Mouse (Mus musculus) left cerebral cortex, postnatal 10 days (tissue): ENCODE measurements around the gene Taar5. TPM values are rescaled to one million over a fixed set of nuclear protein-coding genes. Genes with fewer than 3 reads are reported as not detected.

Experiments used
- DNase-seq, 2 experiments: peaks; one replicate each; pipeline ENCODE4 v3.0.0; 2021 to 2022; ENCODE audit warnings: low spot score in 2 of 2, mixed read lengths in 1 of 2; ENCODE audit errors: extremely low spot score in 1 of 2
- intact Hi-C: fragments of 180-260 bp; cut with DNase I; formaldehyde crosslinking; loops from one replicate; pipeline ENCODE4 v1.15.1; 2025
- total RNA-seq, 2 experiments: library from RNA; stranded (reverse); gene quantifications; 2 replicates each; pipeline ENCODE4 v1.2.3; 2021

Taar5 gene
- not detected for total RNA-seq

DNA sequence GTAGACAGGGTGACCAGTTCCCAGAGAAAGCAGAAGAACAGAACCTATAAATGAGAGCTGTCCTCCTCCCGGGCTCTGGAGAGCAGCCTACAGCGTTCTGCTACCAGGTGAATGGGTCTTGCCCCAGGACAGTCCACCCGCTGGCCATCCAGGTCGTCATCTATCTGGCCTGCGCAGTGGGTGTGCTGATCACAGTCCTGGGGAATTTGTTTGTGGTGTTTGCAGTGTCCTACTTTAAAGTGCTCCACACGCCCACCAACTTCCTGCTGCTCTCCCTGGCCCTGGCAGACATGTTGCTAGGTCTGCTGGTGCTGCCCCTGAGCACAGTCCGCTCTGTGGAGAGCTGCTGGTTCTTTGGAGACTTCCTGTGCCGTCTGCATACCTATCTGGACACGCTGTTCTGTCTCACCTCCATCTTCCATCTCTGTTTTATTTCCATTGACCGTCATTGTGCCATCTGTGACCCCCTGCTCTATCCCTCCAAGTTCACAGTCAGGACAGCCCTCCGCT is at the start of gene Taar5:
Taar5 (plus strand) TSS at position 51 of the 510 bp plus-strand sequence.
- intact Hi-C loops, result no loop called here
- no peak for DNase-seq

- intact Hi-C loops, result no loop called here
- DNase-seq, result no peak
Observed at GRCm38 (mm10) chr10:23922468-23922867, 48.0 kb upstream of the Taar5 start.

DNA sequence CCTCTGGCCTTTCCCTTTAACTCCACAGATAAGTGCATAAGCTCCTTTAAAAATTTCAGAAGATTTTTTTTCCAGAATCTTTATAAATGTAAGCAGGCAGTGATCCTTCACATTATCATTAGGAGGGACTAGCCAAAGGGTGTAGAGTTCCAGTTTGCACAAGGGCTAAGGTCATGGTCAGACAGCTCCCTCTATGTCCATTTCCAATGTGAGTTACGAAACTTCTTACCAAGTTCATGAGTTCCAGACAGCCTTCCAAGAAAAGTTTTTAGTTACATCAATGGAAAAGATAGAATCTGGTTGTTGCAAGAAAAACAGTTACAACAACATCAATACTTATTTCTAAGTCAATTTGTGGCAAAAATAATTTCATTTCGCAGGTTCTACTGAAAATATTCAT is 46.6 kb upstream of the Taar5 start:
- intact Hi-C loops, result no loop called here

DNA sequence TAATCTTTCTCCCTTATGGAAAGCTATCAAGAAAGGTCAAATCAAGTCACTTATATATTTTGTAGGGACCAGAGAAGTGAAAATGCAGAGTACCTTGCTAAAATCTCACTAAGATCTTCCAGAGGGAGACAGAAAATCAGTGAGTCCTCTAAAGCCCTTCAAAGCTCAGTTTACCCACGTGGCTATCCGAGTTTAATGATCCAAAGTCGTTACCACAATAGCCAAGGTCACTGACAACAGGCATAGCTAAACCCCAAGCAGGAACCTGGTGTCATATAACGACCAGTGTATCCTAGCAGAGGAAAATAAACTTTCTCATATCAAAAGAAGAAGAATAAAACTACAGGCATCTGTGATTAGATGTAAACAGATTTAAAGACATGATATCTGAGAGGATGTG is 32.9 kb upstream of the Taar5 start:
- intact Hi-C loops, result no loop called here
- no peak for DNase-seq

More for the DNA sequence above, 46.6 kb upstream of the Taar5 start:
- DNase-seq, result no peak

- intact Hi-C loops, result no loop called here
- no peak for DNase-seq
Observed at GRCm38 (mm10) chr10:23938312-23938711, 32.2 kb upstream of the Taar5 start, which contains the start of gene Taar2. Gene Taar2, plus strand, starts transcription at chr10:23938572.

DNA sequence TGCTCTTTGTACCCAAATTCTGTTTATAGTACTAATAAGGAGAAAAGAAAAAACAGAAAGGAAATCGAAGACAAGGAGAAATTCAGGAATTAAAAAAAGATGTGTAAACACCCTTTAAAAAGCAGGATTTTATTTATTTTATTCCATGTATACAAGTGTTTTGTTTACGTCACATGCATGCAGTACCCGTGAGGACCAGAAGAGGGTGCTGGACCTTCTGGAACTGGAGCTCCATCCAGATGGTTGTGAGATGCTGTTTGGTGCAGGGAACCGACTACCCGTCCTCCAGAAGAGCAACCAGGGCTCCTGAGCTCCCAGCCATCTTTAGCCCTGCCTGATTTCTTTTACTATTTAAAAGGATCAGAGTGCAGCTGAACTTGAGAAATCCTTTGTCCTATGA is 28.0 kb upstream of the Taar5 start:
- intact Hi-C loops, result no loop called here
- no peak for DNase-seq

DNA sequence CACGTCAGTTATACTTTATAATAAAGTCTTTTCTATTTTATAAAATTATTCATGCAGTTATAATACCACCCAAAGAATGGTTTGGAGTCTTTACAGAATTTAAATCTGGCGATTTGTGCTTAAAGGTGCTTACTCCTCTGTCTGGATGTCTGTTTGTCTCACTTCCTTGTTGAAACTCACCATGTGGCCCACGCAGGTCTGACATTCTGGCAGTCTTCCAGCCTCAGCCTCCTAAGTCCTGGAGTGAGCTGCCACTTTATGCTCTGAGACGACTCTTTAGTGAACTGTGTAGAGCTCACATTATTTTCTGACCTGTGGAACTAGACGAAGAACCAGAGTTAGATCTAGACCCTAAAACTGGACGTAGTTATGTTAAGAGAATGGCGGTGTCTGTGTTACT is 22.5 kb upstream of the Taar5 start:
- intact Hi-C loops, result no loop called here
- no peak for DNase-seq

GRCm38 (mm10) chr10:23949508-23950005 is 20.9 kb upstream of the Taar5 start, which contains the start of gene Taar3:
Gene Taar3, plus strand, starts transcription at chr10:23949558.
- peak in 1 of 2 experiments; percentile 17 for DNase-seq
- intact Hi-C loops, result no loop called here

DNA sequence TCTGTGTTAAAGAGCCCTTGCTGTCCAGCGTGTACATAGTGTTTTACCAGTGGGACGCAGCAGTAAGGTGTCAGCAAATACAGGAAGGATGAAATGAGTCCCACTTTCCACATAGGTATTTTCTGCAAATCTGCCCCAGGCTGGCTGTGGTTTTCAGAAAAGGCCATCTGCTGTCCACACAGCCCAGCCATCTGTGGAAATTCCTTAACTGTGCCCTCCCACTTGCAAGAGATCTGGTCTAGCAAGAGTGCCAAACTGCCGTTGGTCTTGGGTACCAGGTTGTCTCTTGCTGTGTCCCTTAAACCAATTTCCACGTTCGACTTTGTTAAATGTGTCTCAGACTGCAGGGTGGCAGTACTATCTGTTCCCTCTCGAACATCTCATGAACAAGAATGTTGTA is 18.8 kb upstream of the Taar5 start:
- intact Hi-C loops, result no loop called here
- DNase-seq, result no peak

GRCm38 (mm10) chr10:23959071-23959470 is 11.4 kb upstream of the Taar5 start:
- no peak for DNase-seq

DNA sequence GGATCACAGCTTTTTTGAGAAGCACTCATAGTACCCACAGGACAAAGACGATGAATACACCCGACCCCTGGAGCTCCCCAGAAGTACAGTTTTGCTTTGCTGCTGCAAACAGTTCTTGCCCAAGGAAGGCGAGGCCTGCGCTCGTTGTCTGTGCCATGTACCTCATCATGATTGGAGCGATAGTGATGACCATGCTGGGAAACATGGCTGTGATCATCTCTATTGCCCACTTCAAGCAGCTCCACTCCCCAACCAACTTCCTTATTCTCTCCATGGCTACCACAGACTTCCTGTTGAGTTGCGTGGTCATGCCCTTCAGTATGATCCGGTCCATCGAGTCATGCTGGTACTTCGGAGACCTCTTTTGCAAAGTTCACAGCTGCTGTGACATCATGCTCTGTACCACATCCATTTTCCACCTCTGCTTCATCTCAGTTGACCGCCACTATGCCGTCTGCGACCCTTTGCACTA is 10.0 kb upstream of the Taar5 start, which contains the start of gene Taar4:
Taar4 (plus strand) TSS at position 51 of the 472 bp plus-strand sequence.
- intact Hi-C loops, result no loop called here

More at GRCm38 (mm10) chr10:23959071-23959470, 11.4 kb upstream of the Taar5 start:
- intact Hi-C loops, result no loop called here

GRCm38 (mm10) chr10:23963444-23963843 is 7.1 kb upstream of the Taar5 start:
- intact Hi-C loops, result no loop called here
- DNase-seq, result peak in 1 of 2 experiments; percentile 30

More for the DNA sequence above, 10.0 kb upstream of the Taar5 start, which contains the start of gene Taar4:
- no peak for DNase-seq

GRCm38 (mm10) chr10:23964921-23965610 is 5.4 kb upstream of the Taar5 start:
- intact Hi-C loops, result no loop called here
- DNase-seq, result no peak

GRCm38 (mm10) chr10:23971256-23971655 is 750 bp downstream of the Taar5 start:
- no peak for DNase-seq
- intact Hi-C loops, result no loop called here

DNA sequence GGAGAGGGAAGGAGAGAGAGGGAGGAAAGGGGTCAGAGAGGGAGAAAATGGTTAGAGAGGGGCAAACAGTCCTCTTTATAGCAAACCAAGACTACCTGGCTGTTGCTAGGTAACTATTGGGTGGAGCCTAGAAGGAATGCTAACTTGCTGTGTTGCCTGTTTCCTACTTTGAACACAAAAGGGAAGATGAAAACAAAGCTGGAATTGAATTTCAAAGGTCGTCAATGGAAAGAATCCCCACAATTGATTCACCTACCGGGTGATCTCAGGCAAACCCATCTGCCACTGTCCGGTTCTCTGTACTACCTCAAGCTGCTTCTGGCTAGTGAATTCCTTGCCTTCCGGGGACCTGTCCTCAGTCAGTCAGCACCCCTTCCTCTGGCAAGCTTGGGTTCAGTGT is 7.5 kb downstream of the Taar5 start:
- no peak for DNase-seq
- intact Hi-C loops, result loop anchor here (5.0 kb wide), 3 partner anchors 104 to 161 kb away; no protein-coding TSS in a partner anchor

GRCm38 (mm10) chr10:23978901-23979705 is 8.6 kb downstream of the Taar5 start:
- intact Hi-C loops, result loop anchor here (5.0 kb wide), 3 partner anchors 103 to 162 kb away; no protein-coding TSS in a partner anchor
- DNase-seq, result peak; percentile 57 to 81

DNA sequence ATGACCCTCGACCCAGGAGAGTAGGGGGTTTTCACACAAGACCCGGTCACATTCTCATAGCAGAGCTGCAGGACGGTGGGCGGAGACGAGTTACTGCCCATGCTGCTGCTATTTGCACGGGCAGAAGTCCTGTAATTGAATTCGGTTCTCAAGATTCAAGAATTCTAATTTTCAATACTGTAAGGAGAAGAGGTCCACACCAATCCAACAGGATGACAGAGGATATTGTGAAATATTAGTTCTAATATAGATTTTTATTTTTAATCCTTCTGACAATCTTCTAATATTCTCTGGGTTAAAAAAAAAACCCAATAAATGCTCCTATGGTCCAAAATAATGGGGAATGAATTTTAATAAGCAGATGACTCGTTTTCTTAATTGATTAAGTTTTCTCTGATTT is 15.0 kb downstream of the Taar5 start, which contains the start of gene Taar6:
Taar6 (minus strand) TSS at position 101 of the 400 bp plus-strand sequence.
- DNase-seq, result no peak
- intact Hi-C loops, result no loop called here

DNA sequence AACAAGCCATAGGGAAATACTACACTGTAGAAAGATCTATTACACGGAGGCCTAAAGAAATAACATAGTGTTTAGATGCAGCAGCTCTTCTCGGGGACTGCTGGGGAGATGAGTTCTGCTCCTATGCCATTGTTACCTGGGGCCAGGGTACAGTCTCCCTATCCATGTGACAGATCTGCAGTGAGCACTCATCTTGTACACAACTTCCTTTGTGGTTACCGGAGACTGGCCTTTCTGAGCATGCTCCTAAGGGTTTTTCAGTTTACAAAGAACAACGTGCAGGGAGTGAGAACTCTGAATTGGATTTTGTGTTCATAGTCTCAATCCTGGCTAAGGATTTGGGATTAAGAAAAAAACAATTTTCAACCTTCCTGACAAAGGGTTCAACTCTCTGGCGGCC is 15.9 kb downstream of the Taar5 start:
- DNase-seq, result no peak
- intact Hi-C loops, result no loop called here

DNA sequence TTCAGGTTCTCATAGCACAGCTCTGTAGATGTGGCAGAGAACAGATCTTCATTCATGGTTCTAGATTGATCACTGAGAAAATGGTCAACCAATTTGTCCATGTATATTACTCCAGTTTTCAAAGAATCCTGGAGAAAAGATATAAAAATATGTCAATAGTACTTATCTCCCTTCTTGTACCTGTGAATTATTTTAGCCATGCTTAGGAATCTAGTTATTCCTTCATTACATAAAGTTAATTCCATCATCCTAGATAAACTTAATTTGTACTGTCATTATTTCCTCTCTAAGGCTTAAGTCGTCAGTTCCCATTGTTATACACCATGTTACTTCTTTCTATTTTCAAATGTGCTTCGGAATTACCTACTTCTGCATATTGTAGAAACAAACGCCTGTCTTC is 22.9 kb downstream of the Taar5 start, which contains the start of gene Taar7a:
Taar7a (minus strand) TSS at position 101 of the 400 bp plus-strand sequence.
- intact Hi-C loops, result no loop called here
- no peak for DNase-seq
